Mouse (Mus musculus) lung, embryonic 14.5 days (tissue): ENCODE data around the gene 5730455P16Rik. TPM values are rescaled to one million over a fixed set of nuclear protein-coding genes. Genes with fewer than 3 reads are reported as not detected.
"Not testable (repeated sequence)": the region's sequence is repeated elsewhere in the genome, so short reads cannot be mapped to it uniquely, and the experiment has no call there.

Experiments
- ATAC-seq: fragments of 200-750 bp; cut with Nextera tagmentation; 2 replicates; pipeline ENCODE4 v1.8.0; 2017; ENCODE audit warnings: mild to moderate bottlenecking, moderate TSS enrichment, moderate library complexity; ENCODE audit not compliant: insufficient read depth
- DNase-seq: peaks from one replicate; pipeline ENCODE4 v3.0.0-alpha.2; 2015
- H3K27ac ChIP-seq: fragments of 300-500 bp; sonication (generic); 2 replicates; pipeline ENCODE4 v1.5.1; 2014; ENCODE audit warnings: low read depth, mild to moderate bottlenecking, moderate library complexity
- H3K27me3 ChIP-seq: fragments of 300-500 bp; sonication (generic); 2 replicates; pipeline ENCODE4 v1.6.1; 2014; ENCODE audit warnings: low read length, control low read depth; ENCODE audit not compliant: insufficient read depth
- H3K36me3 ChIP-seq: fragments of 300-500 bp; sonication (generic); 2 replicates; pipeline ENCODE4 v1.6.1; 2014; ENCODE audit warnings: control low read depth; ENCODE audit not compliant: insufficient read depth
- H3K4me1 ChIP-seq: fragments of 300-500 bp; sonication (generic); 2 replicates; pipeline ENCODE4 v1.6.1; 2014; ENCODE audit warnings: antibody characterized with exemption, control low read depth; ENCODE audit not compliant: insufficient read depth
- H3K4me2 ChIP-seq: fragments of 300-500 bp; sonication (generic); 2 replicates; pipeline ENCODE4 v1.6.1; 2014; ENCODE audit warnings: mild to moderate bottlenecking
- H3K4me3 ChIP-seq: fragments of 300-500 bp; sonication (generic); 2 replicates; pipeline ENCODE4 v1.5.1; 2014; ENCODE audit warnings: low read depth, low read length
- H3K9ac ChIP-seq: fragments of 300-500 bp; sonication (generic); 2 replicates; pipeline ENCODE4 v1.6.1; 2014
- H3K9me3 ChIP-seq: fragments of 300-500 bp; sonication (generic); 2 replicates; pipeline ENCODE4 v1.6.1; 2016; ENCODE audit warnings: low read depth, low read length, control low read depth
- CTCF ChIP-seq: IDR thresholded peaks from 2 replicates; pipeline ENCODE4 v1.5.1; 2016; ENCODE audit warnings: antibody characterized with exemption, low read depth
- WGBS: fragments of 180-500 bp; shearing (Covaris S2); extraction: QIAGEN DNeasy Blood & Tissue Kit; methylation state at CpG from one replicate; pipeline ENCODE4 v1.1.7; 2014; 5-methylcytosine and 5-hydroxymethylcytosine counted together
- polyA plus RNA-seq: library from polyadenylated mRNA; unstranded; fragments of >200 nt; fragmentation: Nextera tagmentation; extraction: Ambion mirVana; gene quantifications from 2 replicates; pipeline ENCODE4 v1.2.1, GENCODE M21; 2014

Gene 5730455P16Rik
- polyA plus RNA-seq, 1 experiment from 2014 or later, result 21.8 TPM

GRCm38 (mm10) chr11:80419743-80420142, 41.9 kb upstream of the 5730455P16Rik start:
- H3K27me3 ChIP-seq, result no peaks in the 10 kb centered on the region
- H3K9me3 ChIP-seq, result no peaks in the 10 kb centered on the region
- no peak for DNase-seq
- no peak for TF ChIP-seq CTCF
- H3K27ac ChIP-seq, result no peak overlapping the region
- 83% methylated on average over 1 of the region's 1 CpGs for WGBS
- H3K9ac ChIP-seq, result no peak overlapping the region
- H3K4me2 ChIP-seq, result no peak overlapping the region
- no peaks in the 10 kb centered on the region for H3K4me1 ChIP-seq
- H3K36me3 ChIP-seq, result 0 out of 2 replicates have a peak, but pooled peaks cover 9% of the 10 kb centered on the region
- no peak for ATAC-seq
- no peak overlapping the region for H3K4me3 ChIP-seq

GRCm38 (mm10) chr11:80417085-80417484, 39.3 kb upstream of the 5730455P16Rik start:
- Histone ChIP-seq H3K4me3 (no peak overlapping the region), H3K9me3 (no peaks in the 10 kb centered on the region), H3K9ac (no peak overlapping the region), H3K36me3 (0 out of 2 replicates have a peak, but pooled peaks cover 13% of the 10 kb centered on the region), H3K27ac (no peak overlapping the region), H3K4me1 (no peaks in the 10 kb centered on the region), H3K4me2 (no peak overlapping the region), H3K27me3 (no peaks in the 10 kb centered on the region)
- no peak for TF ChIP-seq CTCF
- DNase-seq (no peak), ATAC-seq (no peak)
- 83% methylated on average over 5 of the region's 5 CpGs for WGBS

- WGBS, result 88% methylated on average over 2 of the region's 2 CpGs
- Histone ChIP-seq H3K4me2 (no peak overlapping the region), H3K36me3 (peaks cover 53% of the 10 kb centered on the region), H3K4me3 (no peak overlapping the region), H3K27ac (no peak overlapping the region), H3K27me3 (no peaks in the 10 kb centered on the region), H3K9ac (no peak overlapping the region), H3K9me3 (no peaks in the 10 kb centered on the region), H3K4me1 (no peaks in the 10 kb centered on the region)
- no peak for TF ChIP-seq CTCF
- ATAC-seq (no peak), DNase-seq (no peak)
These were observed 32.5 kb upstream of the 5730455P16Rik start for GRCm38 (mm10) chr11:80410377-80410776.

GRCm38 (mm10) chr11:80407878-80408277, 30.0 kb upstream of the 5730455P16Rik start:
- H3K27ac ChIP-seq, H3K4me1 ChIP-seq, H3K27me3 ChIP-seq, H3K9ac ChIP-seq, H3K9me3 ChIP-seq, H3K4me2 ChIP-seq, H3K4me3 ChIP-seq, ATAC-seq, DNase-seq: not testable (repeated sequence)
- peaks cover 64% of the 10 kb centered on the region for H3K36me3 ChIP-seq
- 98% methylated on average over 6 of the region's 6 CpGs for WGBS

- Histone ChIP-seq H3K9ac (no peak overlapping the region), H3K4me1 (no peaks in the 10 kb centered on the region), H3K27me3 (no peaks in the 10 kb centered on the region), H3K27ac (no peak overlapping the region), H3K9me3 (no peaks in the 10 kb centered on the region), H3K36me3 (peaks cover 81% of the 10 kb centered on the region), H3K4me2 (no peak overlapping the region), H3K4me3 (no peak overlapping the region)
- WGBS, result 85% methylated on average over 4 of the region's 4 CpGs
- no peak for ATAC-seq
- no peak for DNase-seq
- TF ChIP-seq CTCF, result no peak
These were observed 18.8 kb upstream of the 5730455P16Rik start for GRCm38 (mm10) chr11:80396617-80397016.

GRCm38 (mm10) chr11:80395930-80396329, 18.1 kb upstream of the 5730455P16Rik start:
- no peak for ATAC-seq
- Histone ChIP-seq H3K27ac (no peak overlapping the region), H3K9ac (no peak overlapping the region), H3K36me3 (peaks cover 83% of the 10 kb centered on the region), H3K9me3 (no peaks in the 10 kb centered on the region), H3K4me1 (no peaks in the 10 kb centered on the region), H3K27me3 (no peaks in the 10 kb centered on the region), H3K4me3 (no peak overlapping the region), H3K4me2 (no peak overlapping the region)
- no peak for TF ChIP-seq CTCF
- no peak for DNase-seq
- 94% methylated on average over 3 of the region's 3 CpGs for WGBS

GRCm38 (mm10) chr11:80391407-80392120, 13.7 kb upstream of the 5730455P16Rik start:
- no peaks in the 10 kb centered on the region for H3K4me1 ChIP-seq
- no peak overlapping the region for H3K9ac ChIP-seq
- no peak overlapping the region for H3K27ac ChIP-seq
- 89% methylated on average over 2 of the region's 2 CpGs for WGBS
- no peak overlapping the region for H3K4me2 ChIP-seq
- ATAC-seq, result no peak
- H3K27me3 ChIP-seq, result no peaks in the 10 kb centered on the region
- H3K9me3 ChIP-seq, result no peaks in the 10 kb centered on the region
- H3K36me3 ChIP-seq, result peaks cover 86% of the 10 kb centered on the region
- H3K4me3 ChIP-seq, result no peak overlapping the region
- TF ChIP-seq CTCF, result no peak
- DNase-seq, result no peak
